Mouse (Mus musculus) limb, embryonic 11.5 days (tissue): ENCODE data around the gene Junb. TPM values are rescaled to one million over a fixed set of nuclear protein-coding genes. Genes with fewer than 3 reads are reported as not detected.

Experiments used
- ATAC-seq: fragments of 200-750 bp; cut with Nextera tagmentation; 2 replicates; pipeline ENCODE4 v1.8.0; 2017; ENCODE audit warnings: low read depth; ENCODE audit not compliant: insufficient number of reproducible peaks, low FRiP score, low TSS enrichment
- DNase-seq: peaks from one replicate; pipeline ENCODE4 v3.0.0-alpha.2; 2015; ENCODE audit warnings: low spot score
- H3K27ac ChIP-seq: fragments of 300-500 bp; sonication (generic); replicated peaks from 2 replicates; pipeline ENCODE4 v1.5.1; 2014; ENCODE audit warnings: low read depth, mild to moderate bottlenecking, low read length
- H3K27me3 ChIP-seq: fragments of 300-500 bp; sonication (generic); 2 replicates; pipeline ENCODE4 v1.6.1; 2014; ENCODE audit warnings: mild to moderate bottlenecking, low read length, mixed read lengths; ENCODE audit not compliant: control insufficient read depth, insufficient read depth
- H3K36me3 ChIP-seq: fragments of 300-500 bp; sonication (generic); 2 replicates; pipeline ENCODE4 v1.6.1; 2014; ENCODE audit warnings: mild to moderate bottlenecking, low read length, moderate library complexity, mixed read lengths; ENCODE audit not compliant: control insufficient read depth, insufficient read depth
- H3K4me1 ChIP-seq: fragments of 300-500 bp; sonication (generic); 2 replicates; pipeline ENCODE4 v1.6.1; 2014; ENCODE audit warnings: low read length, mixed read lengths; ENCODE audit not compliant: control insufficient read depth, insufficient read depth
- H3K4me2 ChIP-seq: fragments of 300-500 bp; sonication (generic); 2 replicates; pipeline ENCODE4 v1.6.1; 2014; ENCODE audit warnings: low read depth, mild to moderate bottlenecking, moderate library complexity; ENCODE audit not compliant: severe bottlenecking
- H3K4me3 ChIP-seq: fragments of 300-500 bp; sonication (generic); 2 replicates; pipeline ENCODE4 v1.5.1; 2014; ENCODE audit warnings: low read depth, low read length
- H3K9ac ChIP-seq: fragments of 300-500 bp; sonication (generic); 2 replicates; pipeline ENCODE4 v1.6.1; 2014; ENCODE audit warnings: mild to moderate bottlenecking, low read length
- H3K9me3 ChIP-seq: fragments of 300-500 bp; sonication (generic); 2 replicates; pipeline ENCODE4 v1.6.1; 2016; ENCODE audit warnings: low read length; ENCODE audit not compliant: control insufficient read depth
- WGBS: fragments of 180-500 bp; shearing (Covaris S2); extraction: QIAGEN DNeasy Blood & Tissue Kit; methylation state at CpG from one replicate; pipeline ENCODE4 v1.1.7; 2014; 5-methylcytosine and 5-hydroxymethylcytosine counted together
- polyA plus RNA-seq: library from polyadenylated mRNA; unstranded; fragments of >200 nt; fragmentation: Nextera tagmentation; extraction: Ambion mirVana; gene quantifications from 2 replicates; pipeline ENCODE4 v1.2.1, GENCODE M21; 2014

Junb gene
- polyA plus RNA-seq, 1 experiment from 2014 or later: 7.2 TPM

DNA sequence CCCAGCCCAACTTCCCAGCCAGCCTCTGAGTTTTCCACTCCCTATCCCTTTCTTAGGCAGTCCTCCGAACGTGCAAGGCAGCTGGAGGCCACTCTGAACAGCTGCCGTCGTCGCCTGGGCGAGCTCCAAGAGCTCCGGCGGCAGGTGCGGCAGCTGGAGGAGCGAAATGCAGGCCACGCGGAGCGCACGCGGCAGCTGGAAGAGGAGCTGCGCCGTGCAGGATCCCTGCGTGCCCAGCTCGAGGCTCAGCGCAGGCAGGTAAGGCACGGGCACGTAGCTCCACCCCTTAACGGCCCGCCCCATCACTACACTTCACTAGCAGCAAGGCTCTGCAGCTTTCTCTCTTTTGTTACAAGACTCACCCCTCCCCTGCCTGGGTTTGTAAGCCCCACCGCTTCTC is 17.2 kb upstream of the Junb start:
- ATAC-seq (no peak), DNase-seq (peak; percentile 41)
- peaks cover 14% of the 10 kb centered on the region for H3K27me3 ChIP-seq
- no peak overlapping the region for H3K4me2 ChIP-seq
- H3K9ac ChIP-seq: no peak overlapping the region
- no peak overlapping the region for H3K4me3 ChIP-seq
- no peaks in the 10 kb centered on the region for H3K9me3 ChIP-seq
- no peaks in the 10 kb centered on the region for H3K36me3 ChIP-seq
- 32% methylated on average over 25 of the region's 25 CpGs for whole genome bisulfite sequencing
- peaks cover 9% of the 10 kb centered on the region; the same call in 1 of the 2 replicates for H3K4me1 ChIP-seq
- H3K27ac ChIP-seq: no peak overlapping the region

DNA sequence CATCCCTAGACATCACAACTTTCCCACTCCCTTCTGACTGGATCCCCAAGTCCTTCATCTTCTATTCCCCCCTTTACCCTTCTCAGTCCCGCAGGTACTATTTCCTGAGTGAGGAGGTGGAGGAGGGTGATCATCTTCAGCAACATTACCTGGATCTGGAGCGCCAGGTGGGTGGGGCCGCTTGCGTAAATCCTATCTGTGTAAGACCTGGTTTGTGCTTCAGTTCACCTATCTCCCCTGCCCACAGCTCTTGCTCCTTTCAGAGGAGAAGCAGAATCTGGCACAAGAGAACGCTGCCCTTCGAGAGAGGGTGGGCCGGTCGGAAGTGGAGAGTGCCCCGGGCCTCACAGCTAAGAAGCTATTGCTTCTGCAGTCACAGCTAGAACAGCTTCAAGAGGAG is 15.9 kb upstream of the Junb start:
- Histone ChIP-seq H3K27me3 (peaks cover 14% of the 10 kb centered on the region), H3K9ac (no peak overlapping the region), H3K36me3 (no peaks in the 10 kb centered on the region), H3K9me3 (no peaks in the 10 kb centered on the region), H3K27ac (no peak overlapping the region), H3K4me3 (no peak overlapping the region), H3K4me2 (no peak overlapping the region), H3K4me1 (peaks cover 10% of the 10 kb centered on the region; the same call in 1 of the 2 replicates)
- no peak for DNase-seq
- ATAC-seq: no peak
- WGBS: 92% methylated on average over 9 of the region's 9 CpGs

- DNase-seq (peak; percentile 62), ATAC-seq (peak; percentile 50)
- peaks cover 11% of the 10 kb centered on the region for H3K27me3 ChIP-seq
- peaks cover 10% of the 10 kb centered on the region for H3K4me1 ChIP-seq
- 2% methylated on average over 15 of the region's 15 CpGs for WGBS
- no peaks in the 10 kb centered on the region for H3K36me3 ChIP-seq
- H3K9me3 ChIP-seq: no peaks in the 10 kb centered on the region
- H3K4me2 ChIP-seq: peak overlapping the region; percentile 55
- peak overlapping the region; percentile 53 for H3K9ac ChIP-seq
- peak overlapping the region; percentile 32 for H3K4me3 ChIP-seq
- no peak overlapping the region for H3K27ac ChIP-seq
Observed at GRCm38 (mm10) chr8:84990836-84991235, 12.3 kb upstream of the Junb start.

DNA sequence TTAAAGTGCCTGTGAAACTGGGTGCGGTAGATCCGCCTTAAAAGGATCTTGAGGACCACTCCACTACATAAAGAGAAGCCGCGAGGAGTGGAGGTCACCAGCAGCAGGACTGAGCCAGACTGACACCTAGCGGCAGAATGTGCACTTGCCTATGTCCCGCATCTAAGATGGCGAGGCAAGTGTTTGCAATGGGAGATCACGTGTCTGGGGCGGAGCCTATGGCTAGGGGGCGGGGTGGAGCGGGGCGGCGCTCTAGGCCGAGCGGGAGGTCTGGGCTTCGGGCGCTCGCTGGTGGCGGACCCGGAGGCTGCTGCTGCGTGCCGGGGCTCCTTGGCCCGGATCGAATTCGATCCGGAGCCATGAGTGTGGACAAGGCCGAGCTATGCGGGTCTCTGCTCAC is 11.8 kb upstream of the Junb start, which contains the start of gene Hook2:
Gene Hook2, plus strand, starts transcription at position 255 of the 400 bp plus-strand sequence.
- Histone ChIP-seq H3K36me3 (no peaks in the 10 kb centered on the region), H3K4me1 (peaks cover 13% of the 10 kb centered on the region), H3K4me3 (peak within 1 kb of the TSS; percentile 32), H3K9me3 (no peaks in the 10 kb centered on the region), H3K27me3 (peaks cover 7% of the 10 kb centered on the region), H3K4me2 (peak within 1 kb of the TSS; percentile 55), H3K27ac (0 out of 2 replicates have a peak within 1 kb of the TSS, but pooled peaks have one; percentile 23), H3K9ac (peak within 1 kb of the TSS; percentile 61)
- ATAC-seq (peak; percentile 91), DNase-seq (peak; percentile 98)
- WGBS: under 1% methylated on average over 26 of the region's 28 CpGs

GRCm38 (mm10) chr8:84989810-84990209 is 11.3 kb upstream of the Junb start:
- under 1% methylated on average over 15 of the region's 15 CpGs for WGBS
- Histone ChIP-seq H3K36me3 (no peaks in the 10 kb centered on the region), H3K27me3 (peaks cover 2% of the 10 kb centered on the region; the same call in 1 of the 2 replicates), H3K4me3 (peak overlapping the region; percentile 32), H3K4me2 (peak overlapping the region; percentile 55), H3K27ac (0 out of 2 replicates have a peak overlapping the region, but pooled peaks have one; percentile 23), H3K9ac (peak overlapping the region; percentile 61), H3K9me3 (no peaks in the 10 kb centered on the region), H3K4me1 (peaks cover 16% of the 10 kb centered on the region)
- DNase-seq (peak; percentile 95), ATAC-seq (peak; percentile 29)

GRCm38 (mm10) chr8:84989311-84989731 is 10.8 kb upstream of the Junb start:
- Histone ChIP-seq H3K27ac (no peak overlapping the region), H3K4me3 (no peak overlapping the region), H3K9me3 (no peaks in the 10 kb centered on the region), H3K36me3 (no peaks in the 10 kb centered on the region), H3K4me2 (peak overlapping the region; percentile 25), H3K9ac (no peak overlapping the region), H3K4me1 (peaks cover 21% of the 10 kb centered on the region), H3K27me3 (no peaks in the 10 kb centered on the region)
- 9% methylated on average over 15 of the region's 15 CpGs for WGBS
- peak; percentile 55 for DNase-seq
- no peak for ATAC-seq

GRCm38 (mm10) chr8:84987903-84988302 is 9.4 kb upstream of the Junb start:
- H3K9me3 ChIP-seq: no peaks in the 10 kb centered on the region
- no peak for ATAC-seq
- H3K4me2 ChIP-seq: no peak overlapping the region
- no peak overlapping the region for H3K4me3 ChIP-seq
- no peak for DNase-seq
- no peaks in the 10 kb centered on the region for H3K36me3 ChIP-seq
- H3K27me3 ChIP-seq: no peaks in the 10 kb centered on the region
- H3K4me1 ChIP-seq: peaks cover 25% of the 10 kb centered on the region
- H3K27ac ChIP-seq: no peak overlapping the region
- 61% methylated on average over 2 of the region's 2 CpGs for WGBS
- no peak overlapping the region for H3K9ac ChIP-seq

- Histone ChIP-seq H3K27me3 (no peaks in the 10 kb centered on the region), H3K9me3 (no peaks in the 10 kb centered on the region), H3K4me2 (no peak overlapping the region), H3K9ac (no peak overlapping the region), H3K4me1 (peaks cover 25% of the 10 kb centered on the region), H3K4me3 (no peak overlapping the region), H3K36me3 (no peaks in the 10 kb centered on the region), H3K27ac (no peak overlapping the region)
- DNase-seq (no peak), ATAC-seq (no peak)
- 77% methylated on average over 5 of the region's 5 CpGs for WGBS
Observed at GRCm38 (mm10) chr8:84987388-84987787, 8.9 kb upstream of the Junb start.
